Mouse (Mus musculus) midbrain, embryonic 15.5 days (tissue): ENCODE measurements around the gene A930033H14Rik. TPM values are rescaled to one million over a fixed set of nuclear protein-coding genes. Genes with fewer than 3 reads are reported as not detected.

Source experiments
- ATAC-seq: fragments of 200-750 bp; cut with Nextera tagmentation; replicated peaks from 2 replicates; pipeline ENCODE4 v1.8.0; 2017; ENCODE audit warnings: moderate TSS enrichment
- H3K27ac ChIP-seq: fragments of 300-500 bp; sonication (generic); 2 replicates; pipeline ENCODE4 v1.5.1; 2015; ENCODE audit warnings: mild to moderate bottlenecking, inconsistent platforms
- H3K27me3 ChIP-seq: fragments of 300-500 bp; sonication (generic); replicated peaks from 2 replicates; pipeline ENCODE4 v1.6.1; 2015; ENCODE audit warnings: inconsistent platforms
- H3K36me3 ChIP-seq: fragments of 300-500 bp; sonication (generic); replicated peaks from 2 replicates; pipeline ENCODE4 v1.6.1; 2015; ENCODE audit warnings: inconsistent platforms
- H3K4me1 ChIP-seq: fragments of 300-500 bp; sonication (generic); 2 replicates; pipeline ENCODE4 v1.6.1; 2015; ENCODE audit warnings: inconsistent platforms
- H3K4me2 ChIP-seq: fragments of 300-500 bp; sonication (generic); 2 replicates; pipeline ENCODE4 v1.6.1; 2015; ENCODE audit warnings: inconsistent platforms, mild to moderate bottlenecking, moderate library complexity
- H3K4me3 ChIP-seq: fragments of 300-500 bp; sonication (generic); 2 replicates; pipeline ENCODE4 v1.5.1; 2015; ENCODE audit warnings: mild to moderate bottlenecking, inconsistent platforms
- H3K9ac ChIP-seq: fragments of 300-500 bp; sonication (generic); 2 replicates; pipeline ENCODE4 v1.6.1; 2015; ENCODE audit warnings: mild to moderate bottlenecking, inconsistent platforms
- H3K9me3 ChIP-seq: fragments of 300-500 bp; sonication (generic); 2 replicates; pipeline ENCODE4 v1.6.1; 2016; ENCODE audit warnings: inconsistent platforms
- WGBS: fragments of 180-500 bp; shearing (Covaris S2); methylation state at CpG from one replicate; pipeline ENCODE4 v1.1.7; 2015; ENCODE audit warnings: mixed read lengths; 5-methylcytosine and 5-hydroxymethylcytosine counted together
- polyA plus RNA-seq: library from polyadenylated mRNA; unstranded; fragments of >200 nt; fragmentation: Nextera tagmentation; extraction: Ambion mirVana; gene quantifications from 2 replicates; pipeline ENCODE4 v1.2.1, GENCODE M21; 2015

Gene A930033H14Rik
- polyA plus RNA-seq, 1 experiment from 2014 or later = 1.6 TPM

- Histone ChIP-seq H3K4me3 (no peak overlapping the region), H3K4me2 (no peak overlapping the region), H3K4me1 (no peaks in the 10 kb centered on the region), H3K27me3 (no peaks in the 10 kb centered on the region), H3K9ac (no peak overlapping the region), H3K9me3 (no peaks in the 10 kb centered on the region), H3K36me3 (no peaks in the 10 kb centered on the region), H3K27ac (no peak overlapping the region)
- no peak for ATAC-seq
- 92% methylated on average over 29 of the region's 29 CpGs for WGBS
Observed at GRCm38 (mm10) chr10:69248261-69249160, 35.6 kb upstream of the A930033H14Rik start.

GRCm38 (mm10) chr10:69247311-69248033 lies 34.6 kb upstream of the A930033H14Rik start:
- no peaks in the 10 kb centered on the region for H3K9me3 ChIP-seq
- no peak overlapping the region for H3K4me3 ChIP-seq
- H3K4me1 ChIP-seq = no peaks in the 10 kb centered on the region
- no peaks in the 10 kb centered on the region for H3K36me3 ChIP-seq
- WGBS = 97% methylated on average over 7 of the region's 7 CpGs
- H3K9ac ChIP-seq = no peak overlapping the region
- no peaks in the 10 kb centered on the region for H3K27me3 ChIP-seq
- no peak for ATAC-seq
- H3K27ac ChIP-seq = no peak overlapping the region
- H3K4me2 ChIP-seq = no peak overlapping the region

- no peak overlapping the region for H3K4me3 ChIP-seq
- no peaks in the 10 kb centered on the region for H3K4me1 ChIP-seq
- H3K4me2 ChIP-seq = no peak overlapping the region
- WGBS = 84% methylated on average over 3 of the region's 3 CpGs
- no peaks in the 10 kb centered on the region for H3K36me3 ChIP-seq
- H3K9ac ChIP-seq = no peak overlapping the region
- no peak for ATAC-seq
- H3K27ac ChIP-seq = no peak overlapping the region
- H3K9me3 ChIP-seq = no peaks in the 10 kb centered on the region
- no peaks in the 10 kb centered on the region for H3K27me3 ChIP-seq
Observed at GRCm38 (mm10) chr10:69246762-69247161, 33.9 kb upstream of the A930033H14Rik start.

GRCm38 (mm10) chr10:69245906-69246668 lies 33.2 kb upstream of the A930033H14Rik start:
- Histone ChIP-seq H3K27ac (no peak overlapping the region), H3K9ac (no peak overlapping the region), H3K9me3 (no peaks in the 10 kb centered on the region), H3K4me3 (no peak overlapping the region), H3K4me1 (no peaks in the 10 kb centered on the region), H3K4me2 (no peak overlapping the region), H3K36me3 (no peaks in the 10 kb centered on the region), H3K27me3 (no peaks in the 10 kb centered on the region)
- ATAC-seq = no peak
- 91% methylated on average over 10 of the region's 10 CpGs for WGBS

- Histone ChIP-seq H3K27ac (no peak overlapping the region), H3K9me3 (no peaks in the 10 kb centered on the region), H3K4me3 (no peak overlapping the region), H3K4me1 (no peaks in the 10 kb centered on the region), H3K4me2 (no peak overlapping the region), H3K36me3 (no peaks in the 10 kb centered on the region), H3K27me3 (no peaks in the 10 kb centered on the region), H3K9ac (no peak overlapping the region)
- WGBS = 93% methylated on average over 4 of the region's 4 CpGs
- no peak for ATAC-seq
Observed at GRCm38 (mm10) chr10:69245151-69245550, 32.3 kb upstream of the A930033H14Rik start.

GRCm38 (mm10) chr10:69240530-69240929 lies 27.6 kb upstream of the A930033H14Rik start:
- no peak overlapping the region for H3K4me2 ChIP-seq
- H3K9me3 ChIP-seq = no peaks in the 10 kb centered on the region
- H3K9ac ChIP-seq = no peak overlapping the region
- no peaks in the 10 kb centered on the region for H3K4me1 ChIP-seq
- 95% methylated on average over 2 of the region's 2 CpGs for WGBS
- no peak for ATAC-seq
- no peaks in the 10 kb centered on the region for H3K27me3 ChIP-seq
- no peak overlapping the region for H3K4me3 ChIP-seq
- no peak overlapping the region for H3K27ac ChIP-seq
- H3K36me3 ChIP-seq = no peaks in the 10 kb centered on the region

GRCm38 (mm10) chr10:69238311-69238710 lies 25.4 kb upstream of the A930033H14Rik start:
- no peaks in the 10 kb centered on the region for H3K4me1 ChIP-seq
- no peak overlapping the region for H3K4me2 ChIP-seq
- ATAC-seq = peak; percentile 52; the same call in 1 of the 2 replicates
- H3K4me3 ChIP-seq = no peak overlapping the region
- H3K27me3 ChIP-seq = no peaks in the 10 kb centered on the region
- 51% methylated on average over 6 of the region's 6 CpGs for WGBS
- H3K36me3 ChIP-seq = no peaks in the 10 kb centered on the region
- H3K27ac ChIP-seq = no peak overlapping the region
- no peak overlapping the region for H3K9ac ChIP-seq
- H3K9me3 ChIP-seq = no peaks in the 10 kb centered on the region

- Histone ChIP-seq H3K9me3 (no peaks in the 10 kb centered on the region), H3K4me3 (no peak overlapping the region), H3K4me1 (no peaks in the 10 kb centered on the region), H3K27me3 (no peaks in the 10 kb centered on the region), H3K9ac (no peak overlapping the region), H3K4me2 (no peak overlapping the region), H3K36me3 (no peaks in the 10 kb centered on the region), H3K27ac (no peak overlapping the region)
- WGBS = 89% methylated on average over 9 of the region's 9 CpGs
- no peak for ATAC-seq
Observed at GRCm38 (mm10) chr10:69237781-69238180, 24.9 kb upstream of the A930033H14Rik start.

- H3K4me3 ChIP-seq = no peak overlapping the region
- no peaks in the 10 kb centered on the region for H3K4me1 ChIP-seq
- H3K27me3 ChIP-seq = no peaks in the 10 kb centered on the region
- 84% methylated on average over 3 of the region's 3 CpGs for WGBS
- no peaks in the 10 kb centered on the region for H3K9me3 ChIP-seq
- H3K27ac ChIP-seq = no peak overlapping the region
- no peaks in the 10 kb centered on the region for H3K36me3 ChIP-seq
- H3K9ac ChIP-seq = no peak overlapping the region
- no peak overlapping the region for H3K4me2 ChIP-seq
- no peak for ATAC-seq
Observed at GRCm38 (mm10) chr10:69237185-69237584, 24.3 kb upstream of the A930033H14Rik start.

- no peaks in the 10 kb centered on the region for H3K27me3 ChIP-seq
- H3K4me2 ChIP-seq = no peak overlapping the region
- no peak for ATAC-seq
- no peak overlapping the region for H3K27ac ChIP-seq
- no peak overlapping the region for H3K9ac ChIP-seq
- 76% methylated on average over 8 of the region's 8 CpGs for WGBS
- H3K36me3 ChIP-seq = no peaks in the 10 kb centered on the region
- no peak overlapping the region for H3K4me3 ChIP-seq
- H3K4me1 ChIP-seq = no peaks in the 10 kb centered on the region
- H3K9me3 ChIP-seq = no peaks in the 10 kb centered on the region
Observed at GRCm38 (mm10) chr10:69225951-69226350, 13.1 kb upstream of the A930033H14Rik start.

- Histone ChIP-seq H3K4me2 (no peak overlapping the region), H3K36me3 (no peaks in the 10 kb centered on the region), H3K27ac (no peak overlapping the region), H3K4me3 (no peak overlapping the region), H3K4me1 (no peaks in the 10 kb centered on the region), H3K9me3 (no peaks in the 10 kb centered on the region), H3K9ac (no peak overlapping the region), H3K27me3 (no peaks in the 10 kb centered on the region)
- WGBS = 96% methylated on average over 5 of the region's 5 CpGs
- no peak for ATAC-seq
Observed at GRCm38 (mm10) chr10:69225471-69225870, 12.6 kb upstream of the A930033H14Rik start.

- Histone ChIP-seq H3K27ac (no peak overlapping the region), H3K36me3 (no peaks in the 10 kb centered on the region), H3K9ac (no peak overlapping the region), H3K27me3 (no peaks in the 10 kb centered on the region), H3K4me1 (no peaks in the 10 kb centered on the region), H3K4me3 (no peak overlapping the region), H3K4me2 (no peak overlapping the region), H3K9me3 (no peaks in the 10 kb centered on the region)
- no peak for ATAC-seq
- WGBS = 55% methylated on average over 7 of the region's 7 CpGs
Observed at GRCm38 (mm10) chr10:69224276-69224675, 11.4 kb upstream of the A930033H14Rik start.
